Mouse (Mus musculus) hindbrain, embryonic 13.5 days (tissue): Measurements from ENCODE around the gene Trarg1. TPM values are rescaled to one million over a fixed set of nuclear protein-coding genes. Genes with fewer than 3 reads are reported as not detected.

Source experiments
- ATAC-seq: fragments of 200-750 bp; cut with Nextera tagmentation; 2 replicates; pipeline ENCODE4 v1.8.0; 2017; ENCODE audit warnings: moderate TSS enrichment; ENCODE audit not compliant: low FRiP score
- H3K27ac ChIP-seq: fragments of 300-500 bp; sonication (generic); 2 replicates; pipeline ENCODE4 v1.5.1; 2015; ENCODE audit warnings: inconsistent platforms, mild to moderate bottlenecking, moderate library complexity
- H3K27me3 ChIP-seq: fragments of 300-500 bp; sonication (generic); 2 replicates; pipeline ENCODE4 v1.6.1; 2015; ENCODE audit warnings: mild to moderate bottlenecking, inconsistent platforms
- H3K36me3 ChIP-seq: fragments of 300-500 bp; sonication (generic); 2 replicates; pipeline ENCODE4 v1.6.1; 2015; ENCODE audit warnings: mild to moderate bottlenecking, inconsistent platforms
- H3K4me1 ChIP-seq: fragments of 300-500 bp; sonication (generic); replicated peaks from 2 replicates; pipeline ENCODE4 v1.6.1; 2015; ENCODE audit warnings: inconsistent platforms
- H3K4me2 ChIP-seq: fragments of 300-500 bp; sonication (generic); 2 replicates; pipeline ENCODE4 v1.6.1; 2015; ENCODE audit warnings: inconsistent platforms, mild to moderate bottlenecking, moderate library complexity
- H3K4me3 ChIP-seq: fragments of 300-500 bp; sonication (generic); 2 replicates; pipeline ENCODE4 v1.5.1; 2015; ENCODE audit warnings: mild to moderate bottlenecking, inconsistent platforms
- H3K9ac ChIP-seq: fragments of 300-500 bp; sonication (generic); 2 replicates; pipeline ENCODE4 v1.6.1; 2015; ENCODE audit warnings: mild to moderate bottlenecking, inconsistent platforms
- H3K9me3 ChIP-seq: fragments of 300-500 bp; sonication (generic); 2 replicates; pipeline ENCODE4 v1.6.1; 2016; ENCODE audit warnings: inconsistent platforms
- WGBS: fragments of 180-500 bp; shearing (Covaris S2); methylation state at CpG from one replicate; pipeline ENCODE4 v1.1.7; 2015; 5-methylcytosine and 5-hydroxymethylcytosine counted together
- polyA plus RNA-seq: library from polyadenylated mRNA; unstranded; fragments of >200 nt; fragmentation: Nextera tagmentation; extraction: Ambion mirVana; gene quantifications from 2 replicates; pipeline ENCODE4 v1.2.1, GENCODE M21; 2015

Trarg1 gene
- polyA plus RNA-seq, 1 experiment from 2014 or later: 0.32 TPM

- no peak for ATAC-seq
- no peak overlapping the region for H3K4me3 ChIP-seq
- 0 out of 2 replicates have a peak, but pooled peaks cover 4% of the 10 kb centered on the region for H3K27me3 ChIP-seq
- H3K4me1 ChIP-seq: peaks cover 18% of the 10 kb centered on the region; the same call in 1 of the 2 replicates
- no peak overlapping the region for H3K27ac ChIP-seq
- H3K9ac ChIP-seq: no peak overlapping the region
- H3K36me3 ChIP-seq: no peaks in the 10 kb centered on the region
- H3K4me2 ChIP-seq: peak overlapping the region; percentile 4; the same call in 1 of the 2 replicates
- H3K9me3 ChIP-seq: no peaks in the 10 kb centered on the region
- WGBS: 10% methylated on average over 10 of the region's 10 CpGs
These were observed 24.5 kb upstream of the Trarg1 start for GRCm38 (mm10) chr11:76655106-76655505.

- Histone ChIP-seq H3K9me3 (no peaks in the 10 kb centered on the region), H3K4me1 (peaks cover 17% of the 10 kb centered on the region; the same call in 1 of the 2 replicates), H3K4me3 (no peak overlapping the region), H3K27ac (no peak overlapping the region), H3K27me3 (0 out of 2 replicates have a peak, but pooled peaks cover 4% of the 10 kb centered on the region), H3K36me3 (no peaks in the 10 kb centered on the region), H3K9ac (0 out of 2 replicates have a peak overlapping the region, but pooled peaks have one; percentile 19), H3K4me2 (no peak overlapping the region)
- 40% methylated on average over 4 of the region's 4 CpGs for WGBS
- ATAC-seq: no peak
These were observed 22.1 kb upstream of the Trarg1 start for GRCm38 (mm10) chr11:76657450-76657970.

GRCm38 (mm10) chr11:76659138-76659930 lies 20.3 kb upstream of the Trarg1 start:
- 63% methylated on average over 14 of the region's 14 CpGs for WGBS
- no peak overlapping the region for H3K4me3 ChIP-seq
- no peak overlapping the region for H3K4me2 ChIP-seq
- 0 out of 2 replicates have a peak, but pooled peaks cover 10% of the 10 kb centered on the region for H3K4me1 ChIP-seq
- H3K27me3 ChIP-seq: peaks cover 19% of the 10 kb centered on the region; the same call in 1 of the 2 replicates
- ATAC-seq: no peak
- no peaks in the 10 kb centered on the region for H3K36me3 ChIP-seq
- H3K9ac ChIP-seq: peak overlapping the region; percentile 51
- no peaks in the 10 kb centered on the region for H3K9me3 ChIP-seq
- H3K27ac ChIP-seq: no peak overlapping the region

- no peak overlapping the region for H3K27ac ChIP-seq
- H3K4me3 ChIP-seq: no peak overlapping the region
These were observed 17.7 kb upstream of the Trarg1 start for GRCm38 (mm10) chr11:76661790-76662468.

GRCm38 (mm10) chr11:76666002-76666649 lies 13.5 kb upstream of the Trarg1 start:
- Histone ChIP-seq H3K4me2 (peak overlapping the region; percentile 71), H3K4me3 (peak overlapping the region; percentile 40), H3K9ac (peak overlapping the region; percentile 71), H3K4me1 (peaks cover 11% of the 10 kb centered on the region), H3K9me3 (no peaks in the 10 kb centered on the region), H3K36me3 (no peaks in the 10 kb centered on the region), H3K27ac (no peak overlapping the region), H3K27me3 (peaks cover 78% of the 10 kb centered on the region)
- 8% methylated on average over 35 of the region's 35 CpGs for WGBS
- no peak for ATAC-seq

More at GRCm38 (mm10) chr11:76661790-76662468, 17.7 kb upstream of the Trarg1 start:
- Histone ChIP-seq H3K27me3 (peaks cover 44% of the 10 kb centered on the region), H3K9ac (no peak overlapping the region), H3K4me2 (no peak overlapping the region), H3K4me1 (peaks cover 21% of the 10 kb centered on the region), H3K9me3 (no peaks in the 10 kb centered on the region), H3K36me3 (no peaks in the 10 kb centered on the region)
- no peak for ATAC-seq
- 85% methylated on average over 7 of the region's 7 CpGs for WGBS

- Histone ChIP-seq H3K27ac (no peak overlapping the region), H3K9me3 (no peaks in the 10 kb centered on the region)
These were observed 11.8 kb upstream of the Trarg1 start for GRCm38 (mm10) chr11:76667807-76668206.

GRCm38 (mm10) chr11:76671871-76672475 lies 7.6 kb upstream of the Trarg1 start, which contains the start of gene Bhlha9:
Bhlha9 (plus strand) TSS chr11:76672470.
- Histone ChIP-seq H3K4me2 (peak within 1 kb of the TSS; percentile 76), H3K4me3 (peak within 1 kb of the TSS; percentile 44), H3K27ac (no peak within 1 kb of the TSS), H3K9me3 (no peaks in the 10 kb centered on the region), H3K4me1 (peaks cover 13% of the 10 kb centered on the region), H3K36me3 (no peaks in the 10 kb centered on the region), H3K9ac (peak within 1 kb of the TSS; percentile 74), H3K27me3 (peaks cover 83% of the 10 kb centered on the region)
- ATAC-seq: 0 out of 2 replicates have a peak, but pooled peaks have one; percentile 17
- 57% methylated on average over 15 of the region's 15 CpGs for WGBS

More at GRCm38 (mm10) chr11:76667807-76668206, 11.8 kb upstream of the Trarg1 start:
- Histone ChIP-seq H3K4me3 (no peak overlapping the region), H3K27me3 (peaks cover 95% of the 10 kb centered on the region), H3K36me3 (no peaks in the 10 kb centered on the region), H3K4me2 (no peak overlapping the region), H3K4me1 (peaks cover 19% of the 10 kb centered on the region), H3K9ac (no peak overlapping the region)
- no peak for ATAC-seq
- WGBS: 28% methylated on average over 4 of the region's 4 CpGs

- Histone ChIP-seq H3K36me3 (no peaks in the 10 kb centered on the region), H3K9me3 (no peaks in the 10 kb centered on the region), H3K4me3 (peak overlapping the region; percentile 44), H3K4me2 (peak overlapping the region; percentile 76), H3K4me1 (peaks cover 13% of the 10 kb centered on the region), H3K9ac (peak overlapping the region; percentile 74), H3K27ac (no peak overlapping the region), H3K27me3 (peaks cover 75% of the 10 kb centered on the region)
- ATAC-seq: 0 out of 2 replicates have a peak, but pooled peaks have one; percentile 36
- WGBS: 3% methylated on average over 63 of the region's 64 CpGs
These were observed 6.8 kb upstream of the Trarg1 start for GRCm38 (mm10) chr11:76672561-76673384.

GRCm38 (mm10) chr11:76674199-76674598 lies 5.4 kb upstream of the Trarg1 start:
- no peaks in the 10 kb centered on the region for H3K36me3 ChIP-seq
- no peak for ATAC-seq
- H3K27ac ChIP-seq: no peak overlapping the region
- no peak overlapping the region for H3K9ac ChIP-seq
- H3K9me3 ChIP-seq: no peaks in the 10 kb centered on the region
- 63% methylated on average over 8 of the region's 8 CpGs for WGBS
- peaks cover 68% of the 10 kb centered on the region for H3K27me3 ChIP-seq
- H3K4me2 ChIP-seq: no peak overlapping the region
- H3K4me1 ChIP-seq: peaks cover 13% of the 10 kb centered on the region
- no peak overlapping the region for H3K4me3 ChIP-seq

- ATAC-seq: no peak
- no peak overlapping the region for H3K27ac ChIP-seq
- H3K27me3 ChIP-seq: peaks cover 65% of the 10 kb centered on the region
- H3K36me3 ChIP-seq: no peaks in the 10 kb centered on the region
- H3K4me3 ChIP-seq: no peak overlapping the region
- H3K9me3 ChIP-seq: no peaks in the 10 kb centered on the region
- H3K9ac ChIP-seq: no peak overlapping the region
- peaks cover 14% of the 10 kb centered on the region for H3K4me1 ChIP-seq
- H3K4me2 ChIP-seq: no peak overlapping the region
- 44% methylated on average over 4 of the region's 4 CpGs for WGBS
These were observed 4.9 kb upstream of the Trarg1 start for GRCm38 (mm10) chr11:76674704-76675103.

- Histone ChIP-seq H3K4me2 (no peak overlapping the region), H3K27me3 (peaks cover 4% of the 10 kb centered on the region; the same call in 1 of the 2 replicates), H3K4me3 (no peak overlapping the region), H3K36me3 (no peaks in the 10 kb centered on the region), H3K9ac (no peak overlapping the region), H3K9me3 (no peaks in the 10 kb centered on the region), H3K4me1 (no peaks in the 10 kb centered on the region), H3K27ac (no peak overlapping the region)
- ATAC-seq: no peak
- WGBS: 70% methylated on average over 2 of the region's 2 CpGs
These were observed 6.0 kb downstream of the Trarg1 start for GRCm38 (mm10) chr11:76685604-76686003.
